Mouse (Mus musculus) monocyte, adult 2 months (primary cell): ENCODE results near the gene Plxna4.
A peak's percentile ranks its signal among the peaks of the same experiment; 100 is the strongest.
"Not testable (repeated sequence)": the region's sequence is repeated elsewhere in the genome, so short reads cannot be mapped to it uniquely, and the experiment has no call there.

ENCODE experiments used
- DNase-seq, 2 experiments: peaks; one replicate each; pipeline ENCODE4 v3.0.0; 2022; ENCODE audit warnings: low spot score in 2 of 2, low read depth in 1 of 2

The Plxna4 gene

GRCm38 (mm10) chr6:32544021-32544420 lies 44.0 kb downstream of the Plxna4 start:
- DNase-seq = no peak

GRCm38 (mm10) chr6:32540155-32540554 lies 47.8 kb downstream of the Plxna4 start:
- no peak for DNase-seq

GRCm38 (mm10) chr6:32533962-32534740 lies 53.8 kb downstream of the Plxna4 start:
- no peak for DNase-seq

GRCm38 (mm10) chr6:32528081-32528570 lies 59.9 kb downstream of the Plxna4 start:
- no peak for DNase-seq

- DNase-seq = no peak
These were observed 60.5 kb downstream of the Plxna4 start for GRCm38 (mm10) chr6:32527518-32527917.

- DNase-seq = no peak
These were observed 61.2 kb downstream of the Plxna4 start for GRCm38 (mm10) chr6:32526762-32527161.

- no peak for DNase-seq
These were observed 67.9 kb downstream of the Plxna4 start for GRCm38 (mm10) chr6:32520097-32520496.

GRCm38 (mm10) chr6:32518617-32519016 lies 69.4 kb downstream of the Plxna4 start:
- no peak for DNase-seq

- DNase-seq = no peak
These were observed 73.9 kb downstream of the Plxna4 start for GRCm38 (mm10) chr6:32514096-32514495.

- DNase-seq = peak; percentile 4 to 14
These were observed 76.0 kb downstream of the Plxna4 start for GRCm38 (mm10) chr6:32512010-32512409.

- peak in 1 of 2 experiments; percentile 27 for DNase-seq
These were observed 77.1 kb downstream of the Plxna4 start for GRCm38 (mm10) chr6:32510924-32511323.

GRCm38 (mm10) chr6:32510491-32510890 lies 77.5 kb downstream of the Plxna4 start:
- DNase-seq = no peak

- DNase-seq = no peak
These were observed 78.9 kb downstream of the Plxna4 start for GRCm38 (mm10) chr6:32509046-32509445.

GRCm38 (mm10) chr6:32504963-32505362 lies 83.0 kb downstream of the Plxna4 start:
- DNase-seq = no peak

- DNase-seq = not testable (repeated sequence)
These were observed 86.8 kb downstream of the Plxna4 start for GRCm38 (mm10) chr6:32501186-32501585.

- no peak for DNase-seq
These were observed 89.9 kb downstream of the Plxna4 start for GRCm38 (mm10) chr6:32498106-32498505.

GRCm38 (mm10) chr6:32496109-32496508 lies 91.9 kb downstream of the Plxna4 start:
- no peak for DNase-seq

- DNase-seq = no peak
These were observed 92.5 kb downstream of the Plxna4 start for GRCm38 (mm10) chr6:32495532-32495931.

- DNase-seq = no peak
These were observed 94.4 kb downstream of the Plxna4 start for GRCm38 (mm10) chr6:32493557-32493956.

- DNase-seq = no peak
These were observed 100.9 kb downstream of the Plxna4 start for GRCm38 (mm10) chr6:32487121-32487520.

GRCm38 (mm10) chr6:32482469-32482868 lies 105.5 kb downstream of the Plxna4 start:
- no peak for DNase-seq

- no peak for DNase-seq
These were observed 107.3 kb downstream of the Plxna4 start for GRCm38 (mm10) chr6:32480741-32481140.

GRCm38 (mm10) chr6:32479765-32480164 lies 108.2 kb downstream of the Plxna4 start:
- no peak for DNase-seq
